Mouse (Mus musculus) heart, embryonic 14.5 days (tissue): ENCODE measurements around the gene Rgs6. TPM values are rescaled to one million over a fixed set of nuclear protein-coding genes. Genes with fewer than 3 reads are reported as not detected.

ENCODE experiments used
- ATAC-seq: fragments of 200-750 bp; cut with Nextera tagmentation; 2 replicates; pipeline ENCODE4 v1.8.0; 2017; ENCODE audit warnings: low read depth, moderate TSS enrichment; ENCODE audit not compliant: insufficient number of reproducible peaks, insufficient read depth, low FRiP score
- H3K27ac ChIP-seq, 2 experiments: fragments of 200-500 bp in 1 of 2; fragments of 300-500 bp in 1 of 2; sonication (generic) in 1 of 2; replicated peaks in 1 of 2; 2 replicates each; pipeline ENCODE4 v1.5.1; 2012 to 2014; ENCODE audit warnings: low read depth in 2 of 2, low read length in 2 of 2, control low read depth in 1 of 2, mild to moderate bottlenecking in 1 of 2, mixed read lengths in 1 of 2; ENCODE audit not compliant: control insufficient read depth in 1 of 2, insufficient read depth in 1 of 2
- H3K27me3 ChIP-seq: fragments of 300-500 bp; sonication (generic); 2 replicates; pipeline ENCODE4 v1.6.1; 2014; ENCODE audit warnings: mild to moderate bottlenecking, low read length, control low read depth; ENCODE audit not compliant: control insufficient read depth, insufficient read depth
- H3K36me3 ChIP-seq: fragments of 300-500 bp; sonication (generic); 2 replicates; pipeline ENCODE4 v1.6.1; 2014; ENCODE audit warnings: mild to moderate bottlenecking, control low read depth, low read length, mixed read lengths; ENCODE audit not compliant: control insufficient read depth, insufficient read depth
- H3K4me1 ChIP-seq, 2 experiments: fragments of 200-500 bp in 1 of 2; fragments of 300-500 bp in 1 of 2; sonication (generic) in 1 of 2; 2 replicates each; pipeline ENCODE4 v1.6.1; 2012 to 2014; ENCODE audit warnings: low read length in 2 of 2, control low read depth in 1 of 2, mixed read lengths in 1 of 2; ENCODE audit not compliant: control insufficient read depth in 2 of 2, insufficient read depth in 2 of 2
- H3K4me2 ChIP-seq: fragments of 300-500 bp; sonication (generic); 2 replicates; pipeline ENCODE4 v1.6.1; 2014; ENCODE audit warnings: mild to moderate bottlenecking, low read length
- H3K4me3 ChIP-seq, 2 experiments: fragments of 200-500 bp in 1 of 2; fragments of 300-500 bp in 1 of 2; sonication (generic) in 1 of 2; 2 replicates each; pipeline ENCODE4 v1.5.1; 2012 to 2014; ENCODE audit warnings: low read length in 2 of 2, mild to moderate bottlenecking in 2 of 2, control low read depth in 1 of 2, low read depth in 1 of 2, moderate library complexity in 1 of 2; ENCODE audit not compliant: control insufficient read depth in 1 of 2, insufficient read depth in 1 of 2
- H3K9ac ChIP-seq: fragments of 300-500 bp; sonication (generic); 2 replicates; pipeline ENCODE4 v1.6.1; 2014; ENCODE audit warnings: mild to moderate bottlenecking, low read length
- H3K9me3 ChIP-seq: fragments of 300-500 bp; sonication (generic); 2 replicates; pipeline ENCODE4 v1.6.1; 2016; ENCODE audit warnings: low read length, control low read depth; ENCODE audit not compliant: control insufficient read depth
- WGBS: fragments of 180-500 bp; shearing (Covaris S2); extraction: QIAGEN DNeasy Blood & Tissue Kit; methylation state at CpG from one replicate; pipeline ENCODE4 v1.1.7; 2014; 5-methylcytosine and 5-hydroxymethylcytosine counted together
- polyA plus RNA-seq: library from polyadenylated mRNA; unstranded; fragments of >200 nt; fragmentation: Nextera tagmentation; extraction: Ambion mirVana; gene quantifications from 2 replicates; pipeline ENCODE4 v1.2.1, GENCODE M21; 2014

Gene Rgs6
- polyA plus RNA-seq, 1 experiment from 2014 or later, result 17.8 TPM

GRCm38 (mm10) chr12:82854902-82855301, 266.8 kb downstream of the Rgs6 start:
- H3K27me3 ChIP-seq, result no peaks in the 10 kb centered on the region
- H3K4me1 ChIP-seq, result no peaks in the 10 kb centered on the region; a peak in 1 of 4 replicates
- WGBS, result 88% methylated on average over 5 of the region's 5 CpGs
- no peak overlapping the region for H3K9ac ChIP-seq
- no peaks in the 10 kb centered on the region for H3K36me3 ChIP-seq
- no peak for ATAC-seq
- no peak overlapping the region for H3K4me2 ChIP-seq
- 0 out of 2 replicates have a peak, but pooled peaks cover 3% of the 10 kb centered on the region for H3K9me3 ChIP-seq
- H3K27ac ChIP-seq, result no peak overlapping the region
- no peak overlapping the region for H3K4me3 ChIP-seq

DNA sequence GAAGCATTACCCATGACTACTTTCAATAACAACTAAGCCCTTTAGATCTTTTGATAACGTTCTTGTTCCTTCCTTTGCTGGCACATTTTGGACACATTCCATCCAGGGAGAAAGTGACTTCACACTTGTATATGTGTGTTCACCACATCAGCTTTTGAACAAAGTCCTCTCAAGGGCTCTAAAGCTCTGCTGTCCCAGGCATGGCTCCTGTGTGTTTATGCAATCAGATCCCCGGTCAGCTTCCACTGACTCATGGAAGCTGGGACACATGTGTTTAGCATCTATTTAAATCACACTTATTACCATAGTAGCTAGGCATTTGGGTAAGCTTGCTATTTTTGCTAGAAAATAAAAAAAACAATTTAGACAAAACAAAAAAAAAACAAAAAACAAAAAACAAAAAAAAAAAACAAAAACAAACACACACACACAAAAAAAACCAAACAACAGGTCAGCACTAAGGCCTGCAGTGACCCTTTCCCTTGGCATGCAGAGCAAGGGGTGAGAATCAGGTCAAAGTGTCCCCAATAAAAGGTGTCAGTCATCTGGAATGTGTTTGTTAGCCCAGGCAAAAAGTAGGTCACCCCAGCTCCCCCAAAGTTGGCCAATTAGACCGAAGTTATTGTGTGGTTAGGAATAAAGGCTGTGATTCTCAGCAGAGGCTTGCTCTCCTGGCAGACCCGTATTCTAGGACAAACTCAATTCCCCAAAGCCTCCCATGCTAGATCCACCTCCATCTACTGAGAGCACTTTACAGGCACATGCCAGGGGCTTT, 267.4 kb downstream of the Rgs6 start:
- 68% methylated on average over 4 of the region's 4 CpGs for WGBS
- no peak overlapping the region for H3K9ac ChIP-seq
- H3K4me1 ChIP-seq, result no peaks in the 10 kb centered on the region; a peak in 1 of 4 replicates
- H3K4me3 ChIP-seq, result no peak overlapping the region
- H3K9me3 ChIP-seq, result 0 out of 2 replicates have a peak, but pooled peaks cover 3% of the 10 kb centered on the region
- ATAC-seq, result no peak
- H3K27ac ChIP-seq, result no peak overlapping the region
- H3K36me3 ChIP-seq, result no peaks in the 10 kb centered on the region
- H3K4me2 ChIP-seq, result no peak overlapping the region
- H3K27me3 ChIP-seq, result no peaks in the 10 kb centered on the region

GRCm38 (mm10) chr12:82865686-82866085, 277.6 kb downstream of the Rgs6 start:
- H3K27ac ChIP-seq, result no peak overlapping the region
- ATAC-seq, result no peak
- 77% methylated on average over 2 of the region's 2 CpGs for WGBS
- no peak overlapping the region for H3K4me3 ChIP-seq
- no peaks in the 10 kb centered on the region for H3K36me3 ChIP-seq
- no peaks in the 10 kb centered on the region for H3K9me3 ChIP-seq
- H3K27me3 ChIP-seq, result no peaks in the 10 kb centered on the region
- no peak overlapping the region for H3K9ac ChIP-seq
- H3K4me2 ChIP-seq, result no peak overlapping the region
- no peaks in the 10 kb centered on the region for H3K4me1 ChIP-seq

DNA sequence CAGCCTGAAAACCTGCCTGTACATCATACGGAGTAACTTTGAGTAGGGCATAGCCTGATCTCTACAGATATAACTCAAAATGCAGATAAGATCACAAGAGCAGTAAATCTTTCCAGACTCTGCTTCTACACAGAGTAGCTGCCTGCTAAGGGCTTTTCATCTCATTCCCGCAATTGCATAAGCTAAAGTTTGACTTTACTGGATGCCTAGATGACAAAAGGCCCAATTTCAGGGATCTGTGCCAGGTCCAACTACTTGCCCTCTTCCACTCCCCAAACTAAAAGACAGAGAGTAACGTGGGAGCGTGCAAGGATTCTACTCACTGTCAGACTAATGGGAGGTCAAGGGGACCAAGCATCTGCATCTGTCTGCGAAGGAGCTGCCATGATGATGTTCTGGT, 292.6 kb downstream of the Rgs6 start:
- Histone ChIP-seq H3K4me1 (peaks cover 0 to 2% of the 10 kb centered on the region in 2 experiments; a peak in 1 of 4 replicates), H3K9me3 (no peaks in the 10 kb centered on the region), H3K27me3 (no peaks in the 10 kb centered on the region), H3K36me3 (no peaks in the 10 kb centered on the region), H3K9ac (no peak overlapping the region), H3K4me3 (no peak overlapping the region), H3K4me2 (no peak overlapping the region), H3K27ac (no peak overlapping the region)
- WGBS, result 90% methylated on average over 5 of the region's 5 CpGs
- no peak for ATAC-seq

- no peaks in the 10 kb centered on the region for H3K9me3 ChIP-seq
- 93% methylated on average over 1 of the region's 1 CpGs for WGBS
- no peaks in the 10 kb centered on the region for H3K27me3 ChIP-seq
- no peak overlapping the region for H3K9ac ChIP-seq
- no peaks in the 10 kb centered on the region for H3K36me3 ChIP-seq
- H3K4me3 ChIP-seq, result no peak overlapping the region
- peaks cover 0 to 2% of the 10 kb centered on the region in 2 experiments; a peak in 1 of 4 replicates for H3K4me1 ChIP-seq
- no peak for ATAC-seq
- H3K4me2 ChIP-seq, result no peak overlapping the region
- H3K27ac ChIP-seq, result no peak overlapping the region
These were observed 295.0 kb downstream of the Rgs6 start for GRCm38 (mm10) chr12:82883079-82883478.

- H3K9ac ChIP-seq, result no peak overlapping the region
- H3K27me3 ChIP-seq, result no peaks in the 10 kb centered on the region
- 84% methylated on average over 6 of the region's 6 CpGs for WGBS
- H3K4me2 ChIP-seq, result no peak overlapping the region
- no peak overlapping the region for H3K27ac ChIP-seq
- no peaks in the 10 kb centered on the region for H3K36me3 ChIP-seq
- H3K4me3 ChIP-seq, result no peak overlapping the region
- no peaks in the 10 kb centered on the region; a peak in 1 of 4 replicates for H3K4me1 ChIP-seq
- no peaks in the 10 kb centered on the region for H3K9me3 ChIP-seq
- no peak for ATAC-seq
These were observed 307.1 kb downstream of the Rgs6 start for GRCm38 (mm10) chr12:82894971-82895838.

DNA sequence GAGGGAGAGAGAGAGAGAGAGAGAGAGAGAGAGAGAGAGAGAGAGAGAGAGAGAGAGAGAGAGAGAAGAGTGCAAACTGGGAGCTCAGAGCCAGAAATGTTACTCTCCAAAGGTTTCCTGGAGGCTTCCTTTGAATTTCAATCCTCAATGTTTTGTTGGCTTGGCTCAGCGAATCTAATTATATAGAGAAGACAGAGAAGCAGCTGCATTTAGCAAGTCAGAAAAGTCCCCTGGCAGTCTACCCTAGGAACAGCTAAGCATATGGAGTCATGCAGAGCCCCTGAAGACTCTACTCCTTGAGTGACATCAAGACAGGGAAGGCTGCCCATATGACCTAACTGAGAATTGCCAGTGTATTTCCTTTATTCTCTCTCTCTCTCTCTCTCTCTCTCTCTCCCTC, 317.7 kb downstream of the Rgs6 start:
- no peak for ATAC-seq
- 75% methylated on average over 1 of the region's 1 CpGs for WGBS
- no peaks in the 10 kb centered on the region for H3K36me3 ChIP-seq

More for the DNA sequence above, 317.7 kb downstream of the Rgs6 start:
- Histone ChIP-seq H3K27me3 (no peaks in the 10 kb centered on the region), H3K4me3 (no peak overlapping the region), H3K27ac (no peak overlapping the region), H3K9ac (no peak overlapping the region), H3K9me3 (no peaks in the 10 kb centered on the region), H3K4me2 (no peak overlapping the region), H3K4me1 (no peaks in the 10 kb centered on the region)
